Mouse (Mus musculus) thymus, adult 2 months (tissue): ENCODE data around the gene Panx2. TPM values are rescaled to one million over a fixed set of nuclear protein-coding genes. Genes with fewer than 3 reads are reported as not detected.

Experiments used
- DNase-seq: peaks from one replicate; pipeline ENCODE4 v3.0.0; 2021
- H3K27ac ChIP-seq: fragments of 200-500 bp; 2 replicates; pipeline ENCODE4 v1.5.1; 2012; ENCODE audit warnings: low read length, control low read depth; ENCODE audit not compliant: control insufficient read depth, insufficient read depth
- H3K27me3 ChIP-seq: fragments of 200-500 bp; 2 replicates; pipeline ENCODE4 v1.6.1; 2012; ENCODE audit warnings: mild to moderate bottlenecking, low read length, moderate library complexity, mixed read lengths; ENCODE audit not compliant: control insufficient read depth, insufficient read depth
- H3K36me3 ChIP-seq: fragments of 200-500 bp; 2 replicates; pipeline ENCODE4 v1.6.1; 2012; ENCODE audit warnings: mild to moderate bottlenecking, low read length, moderate library complexity; ENCODE audit not compliant: control insufficient read depth, insufficient read depth
- H3K4me1 ChIP-seq: fragments of 200-500 bp; replicated peaks from 2 replicates; pipeline ENCODE4 v1.6.1; 2012; ENCODE audit warnings: low read length; ENCODE audit not compliant: control insufficient read depth, insufficient read depth
- H3K4me3 ChIP-seq: fragments of 200-500 bp; 2 replicates; pipeline ENCODE4 v1.5.1; 2012; ENCODE audit warnings: mild to moderate bottlenecking, low read length, control low read depth, moderate library complexity; ENCODE audit not compliant: control insufficient read depth, insufficient read depth
- CTCF ChIP-seq: fragments of 200-500 bp; IDR thresholded peaks from 2 replicates; pipeline ENCODE4 v1.5.1; 2012; ENCODE audit warnings: mild to moderate bottlenecking, control low read depth, low read length, moderate library complexity, borderline replicate concordance; ENCODE audit not compliant: control insufficient read depth, poor library complexity, insufficient read depth; ENCODE audit errors: extremely low read depth
- POLR2A ChIP-seq: fragments of 200-500 bp; IDR thresholded peaks from 2 replicates; pipeline ENCODE4 v1.6.1; 2012; ENCODE audit warnings: mild to moderate bottlenecking, low read length, control low read depth, moderate library complexity; ENCODE audit not compliant: control insufficient read depth, poor library complexity, insufficient read depth; ENCODE audit errors: extremely low read depth
- WGBS: fragments of 180-500 bp; shearing (Covaris S2); methylation state at CpG from one replicate; pipeline ENCODE4 v1.1.7; 2018; 5-methylcytosine and 5-hydroxymethylcytosine counted together
- polyA plus RNA-seq: library from polyadenylated mRNA; depleted of rRNA; stranded (reverse); fragments of >200 nt; gene quantifications from 2 replicates; pipeline ENCODE4 v1.2.3, GENCODE M21; 2012; rRNA removed

Panx2 gene
- polyA plus RNA-seq, 1 experiment: 0.15 TPM

- Histone ChIP-seq H3K27me3 (no peaks in the 10 kb centered on the region), H3K4me1 (no peaks in the 10 kb centered on the region), H3K36me3 (peaks cover 39% of the 10 kb centered on the region), H3K4me3 (no peak overlapping the region), H3K27ac (no peak overlapping the region)
- DNase-seq: no peak
- 93% methylated on average over 9 of the region's 9 CpGs for WGBS
- TF ChIP-seq POLR2A: no peak
- TF ChIP-seq CTCF: no peak
These were observed 50.6 kb downstream of the Panx2 start for GRCm38 (mm10) chr15:89110147-89110546.

DNA sequence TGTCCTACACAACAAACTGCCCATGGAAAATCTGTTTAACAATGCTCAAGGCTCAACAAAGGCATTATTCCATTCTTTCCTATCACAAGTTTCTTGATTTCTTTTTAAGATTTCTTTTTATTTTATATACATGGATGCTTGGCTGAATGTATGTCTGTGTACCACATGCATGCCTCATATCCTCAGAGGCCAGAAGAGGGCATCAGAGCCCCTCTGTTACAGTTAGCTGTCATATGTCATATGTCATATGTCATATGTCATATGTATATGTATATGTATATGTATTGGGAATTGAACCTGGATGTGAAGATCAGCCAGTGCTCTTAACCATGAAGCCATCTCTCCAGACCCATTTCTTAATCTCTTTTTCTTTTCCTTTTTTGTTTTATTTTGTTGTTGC lies 58.5 kb downstream of the Panx2 start:
- peak; percentile 39 for DNase-seq
- Histone ChIP-seq H3K27ac (no peak overlapping the region), H3K4me1 (peaks cover 12% of the 10 kb centered on the region), H3K27me3 (no peaks in the 10 kb centered on the region), H3K4me3 (no peak overlapping the region), H3K36me3 (peaks cover 17% of the 10 kb centered on the region)
- TF ChIP-seq POLR2A (no peak), CTCF (no peak)

- peak; percentile 94 for DNase-seq
- peak within 1 kb of the TSS; percentile 76 for H3K4me3 ChIP-seq
- 1% methylated on average over 47 of the region's 47 CpGs for WGBS
- no peaks in the 10 kb centered on the region for H3K36me3 ChIP-seq
- TF ChIP-seq CTCF: no peak
- TF ChIP-seq POLR2A: no peak
- H3K4me1 ChIP-seq: peaks cover 26% of the 10 kb centered on the region
- no peak within 1 kb of the TSS for H3K27ac ChIP-seq
- no peaks in the 10 kb centered on the region for H3K27me3 ChIP-seq
These were observed 63.3 kb downstream of the Panx2 start, which contains the start of gene Tubgcp6 for GRCm38 (mm10) chr15:89122649-89123366. Tubgcp6 (minus strand) TSS chr15:89123112.

Other genes with a start within 250 kb of the Panx2 start
- 25.1 and 27.1 TPM in 2 replicates for gene Alg12, start 240.4 kb upstream of the Panx2 start, polyA plus RNA-seq
- gene Creld2, start 240.1 kb upstream of the Panx2 start, polyA plus RNA-seq: 38.3 and 45.1 TPM in 2 replicates
- gene Pim3, start 197.5 kb upstream of the Panx2 start, polyA plus RNA-seq: 35.8 and 46.3 TPM in 2 replicates
- 0.05 and 0.06 TPM in 2 replicates for gene Ttll8, start 105.3 kb upstream of the Panx2 start, polyA plus RNA-seq
- 0.08 and 0.13 TPM in 2 replicates for gene Mlc1, start 80.7 kb upstream of the Panx2 start, polyA plus RNA-seq
- 0.20 and 2.2 TPM in 2 replicates for gene Mov10l1, start 76.8 kb upstream of the Panx2 start, polyA plus RNA-seq
- gene Trabd, start 15.4 kb downstream of the Panx2 start, polyA plus RNA-seq: 81.2 and 86.3 TPM in 2 replicates
- gene Selenoo, start 29.4 kb downstream of the Panx2 start, polyA plus RNA-seq: 62.4 and 70.5 TPM in 2 replicates
- gene Tubgcp6, start 63.4 kb downstream of the Panx2 start, polyA plus RNA-seq: 97.4 and 98.9 TPM in 2 replicates
- gene Hdac10, start 69.0 kb downstream of the Panx2 start, polyA plus RNA-seq: 82.9 and 94.4 TPM in 2 replicates
- gene Mapk12, start 81.0 kb downstream of the Panx2 start, polyA plus RNA-seq: 2.9 and 3.1 TPM in 2 replicates
- gene Mapk11, start 89.9 kb downstream of the Panx2 start, polyA plus RNA-seq: 27.3 and 28.6 TPM in 2 replicates
- 42.8 and 54.6 TPM in 2 replicates for gene Plxnb2, start 121.1 kb downstream of the Panx2 start, polyA plus RNA-seq
- gene Dennd6b, start 136.8 kb downstream of the Panx2 start, polyA plus RNA-seq: 42.3 and 50.1 TPM in 2 replicates
- 299 and 592 TPM in 2 replicates for gene Ppp6r2, start 151.8 kb downstream of the Panx2 start, polyA plus RNA-seq